Mouse (Mus musculus): ENCODE data around the gene Kif12. TPM values are rescaled to one million over a fixed set of nuclear protein-coding genes. Genes with fewer than 3 reads are reported as not detected.

The Kif12 gene
- not detected for total RNA-seq (2023)

GRCm38 (mm10) chr4:63171969-63172685 is at the start of gene Kif12:
Gene Kif12 (minus strand): TSS chr4:63172131.

DNA sequence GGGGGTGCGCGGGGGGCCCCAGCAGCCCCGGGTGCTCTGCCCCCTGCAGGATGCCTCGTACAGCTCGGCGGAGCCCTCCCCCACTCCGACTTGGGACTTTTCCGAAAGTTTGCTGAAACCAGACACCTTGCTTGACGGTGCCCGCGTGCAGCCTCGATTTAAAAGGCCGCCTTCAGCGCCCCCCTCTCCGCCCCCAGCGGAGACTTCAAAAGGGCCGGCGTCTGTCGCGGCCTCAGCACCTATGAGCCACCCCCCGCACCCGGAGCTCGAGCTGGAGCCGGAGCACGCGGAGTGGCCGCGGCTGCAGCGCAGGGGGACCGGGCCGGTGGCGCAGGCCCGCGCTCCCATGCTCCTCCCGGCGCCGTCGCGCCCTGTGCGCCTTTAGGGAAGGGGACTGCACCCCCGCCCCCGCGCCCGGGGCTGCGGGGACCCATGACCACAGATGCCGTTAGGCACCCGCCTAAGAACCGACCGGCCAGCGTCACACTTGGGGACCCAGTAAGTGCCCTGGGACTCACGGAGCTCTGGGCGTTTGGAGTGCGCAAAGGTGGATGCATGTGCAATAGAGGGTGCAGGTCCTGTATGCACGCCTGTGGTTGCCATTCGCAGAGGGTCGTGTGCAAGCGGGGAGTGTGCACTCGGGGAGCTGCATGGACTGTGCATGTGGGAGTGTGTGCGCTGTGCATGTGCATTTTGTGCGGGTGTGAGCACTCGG is 42.1 kb upstream of the Kif12 start, which contains the start of gene Col27a1:
Gene Col27a1, plus strand, starts transcription at position 98 of the 715 bp plus-strand sequence.

GRCm38 (mm10) chr4:63154699-63155098 is 17.2 kb downstream of the Kif12 start, which contains the start of gene Ambp:
Gene Ambp (minus strand): TSS chr4:63154799.

Other genes starting within 250 kb of the Kif12 start
- under 1 TPM; 0.11 to 0.24 TPM for gene Zfp618, start 206.6 kb downstream of the Kif12 start, total RNA-seq (2023)
- not detected for gene Ambp, start 17.3 kb downstream of the Kif12 start, total RNA-seq (2023)
- gene Col27a1, start 41.9 kb upstream of the Kif12 start, total RNA-seq (2023), result under 1 TPM; 0.58 to 0.60 TPM
- gene Orm1, start 172.4 kb upstream of the Kif12 start, total RNA-seq (2023), result 10 to 100 TPM; 27.7 to 36.6 TPM
- gene Orm3, start 184.0 kb upstream of the Kif12 start, total RNA-seq (2023), result not detected
- 1 to 10 TPM in 1 of 2 experiments, under 1 TPM in 1; 0.57 to 2.4 TPM for gene Orm2, start 190.3 kb upstream of the Kif12 start, total RNA-seq (2023)
- 100 to 1,000 TPM; 265 to 278 TPM for gene Akna, start 231.2 kb upstream of the Kif12 start, total RNA-seq (2023)

Data from neutrophil, adult 59 days (primary cell).